Mouse (Mus musculus): Measurements from ENCODE around the gene Dffb.

DNA sequence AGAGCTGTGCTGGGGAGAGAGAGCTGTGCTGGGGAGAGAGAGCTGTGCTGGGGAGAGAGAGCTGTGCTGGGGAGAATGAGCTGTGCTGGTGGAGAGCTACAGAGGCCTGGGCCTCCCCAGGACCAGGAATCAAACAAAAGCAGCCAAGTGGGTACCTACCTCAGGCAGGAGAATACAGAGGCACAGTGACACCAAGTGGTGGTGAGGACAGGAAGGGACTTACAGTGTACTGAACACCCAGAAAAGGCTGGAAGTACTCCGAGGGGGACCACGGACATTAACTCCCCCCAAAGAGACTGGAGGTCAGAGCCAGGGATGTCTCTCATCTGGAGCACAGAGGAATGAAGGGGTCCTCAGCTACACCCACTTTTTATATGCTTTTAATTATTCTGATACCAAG is 6.9 kb downstream of the Dffb start:
- no peak for TF ChIP-seq MAFK (IDR thresholded peaks at IDR 0.05; ENCODE audit: borderline replicate concordance, low read depth, low read length)
- no peak for TF ChIP-seq HCFC1 (IDR thresholded peaks at IDR 0.05; ENCODE audit: low read depth, low read length)
- TF ChIP-seq CTCF (IDR thresholded peaks at IDR 0.05 in 2 of 3, conservative IDR thresholded peaks at IDR 0.05 in 1 of 3; ENCODE audit: control insufficient read depth in 1 of 3, insufficient read depth in 1 of 3, low read depth in 2 of 3, low read length in 3 of 3, poor library complexity in 1 of 3, severe bottlenecking in 1 of 3), result no peak
- no peak for TF ChIP-seq ZNF384 (IDR thresholded peaks at IDR 0.05; ENCODE audit: low read depth, low read length)
- TF ChIP-seq POLR2A (IDR thresholded peaks at IDR 0.05; ENCODE audit: control insufficient read depth in 1 of 2, insufficient read depth in 1 of 2, low read depth in 1 of 2, low read length in 2 of 2, poor library complexity in 1 of 2), result no peak
- TF ChIP-seq GATA1 (IDR thresholded peaks at IDR 0.05; ENCODE audit: low read depth, low read length), result no peak
- TF ChIP-seq EP300 (IDR thresholded peaks at IDR 0.05; ENCODE audit: low read depth in 1 of 2, low read length in 2 of 2), result no peak
- no peak for TF ChIP-seq RCOR1 (IDR thresholded peaks at IDR 0.05; ENCODE audit: low read depth, low read length)
- TF ChIP-seq MYC (IDR thresholded peaks at IDR 0.05; ENCODE audit: low read depth, low read length), result no peak
- TF ChIP-seq BHLHE40 (IDR thresholded peaks at IDR 0.05; ENCODE audit: borderline replicate concordance, low read depth, low read length), result no peak

Data from MEL (cell line).